Mouse (Mus musculus) myocyte (in vitro differentiated cells): Measurements from ENCODE around the gene Cflar.

Experiments used
- POLR2A ChIP-seq: IDR thresholded peaks from one replicate; pipeline ENCODE4 v1.6.1; 2011; ENCODE audit warnings: low read depth, mild to moderate bottlenecking, control low read depth, moderate library complexity; ENCODE audit not compliant: insufficient read length
- TCF12 ChIP-seq: IDR thresholded peaks from one replicate; pipeline ENCODE4 v1.6.1; 2011; ENCODE audit warnings: mild to moderate bottlenecking, control low read depth; ENCODE audit not compliant: poor library complexity, insufficient read depth, severe bottlenecking

GRCm38 (mm10) chr1:58717589-58718270, 6.4 kb downstream of the Cflar start:
- TF ChIP-seq POLR2A = no peak
- TF ChIP-seq TCF12 = no peak
